Mouse (Mus musculus): ENCODE data around the gene Crybg2. TPM values are rescaled to one million over a fixed set of nuclear protein-coding genes. Genes with fewer than 3 reads are reported as not detected.

Gene Crybg2
- total RNA-seq (2022): not detected

- DNase-seq: no peak
Observed at GRCm38 (mm10) chr4:134060135-134060865, at the start of gene Crybg2. Gene Crybg2 (plus strand): TSS chr4:134060815.

GRCm38 (mm10) chr4:134011450-134012414 is 48.9 kb upstream of the Crybg2 start:
- no peak for DNase-seq

- DNase-seq: no peak
Observed at GRCm38 (mm10) chr4:134012858-134013528, 47.6 kb upstream of the Crybg2 start.

GRCm38 (mm10) chr4:134016208-134016607 is 44.4 kb upstream of the Crybg2 start:
- DNase-seq: no peak

GRCm38 (mm10) chr4:134016767-134017166 is 43.8 kb upstream of the Crybg2 start:
- no peak for DNase-seq

- DNase-seq: no peak
Observed at GRCm38 (mm10) chr4:134017201-134017865, 43.3 kb upstream of the Crybg2 start.

GRCm38 (mm10) chr4:134018038-134018778 is 42.4 kb upstream of the Crybg2 start:
- no peak for DNase-seq

GRCm38 (mm10) chr4:134018779-134019145 is 41.9 kb upstream of the Crybg2 start, which contains the start of gene Lin28a:
Gene Lin28a (minus strand): TSS chr4:134018841.
- no peak for DNase-seq

- no peak for DNase-seq
Observed at GRCm38 (mm10) chr4:134019210-134019609, 41.4 kb upstream of the Crybg2 start.

GRCm38 (mm10) chr4:134019641-134020351 is 40.8 kb upstream of the Crybg2 start:
- DNase-seq: no peak

- peak; percentile 33 for DNase-seq
Observed at GRCm38 (mm10) chr4:134020621-134021020, 40.0 kb upstream of the Crybg2 start.

- DNase-seq: no peak
Observed at GRCm38 (mm10) chr4:134025802-134026201, 34.8 kb upstream of the Crybg2 start.

GRCm38 (mm10) chr4:134035953-134036352 is 24.7 kb upstream of the Crybg2 start:
- peak; percentile 26 for DNase-seq

GRCm38 (mm10) chr4:134041317-134042123 is 19.1 kb upstream of the Crybg2 start:
- DNase-seq: no peak

- no peak for DNase-seq
Observed at GRCm38 (mm10) chr4:134043041-134043440, 17.6 kb upstream of the Crybg2 start.

- DNase-seq: no peak
Observed at GRCm38 (mm10) chr4:134047648-134048047, 13.0 kb upstream of the Crybg2 start.

GRCm38 (mm10) chr4:134051912-134052311 is 8.7 kb upstream of the Crybg2 start:
- no peak for DNase-seq

GRCm38 (mm10) chr4:134052560-134052959 is 8.1 kb upstream of the Crybg2 start:
- DNase-seq: no peak

- no peak for DNase-seq
Observed at GRCm38 (mm10) chr4:134053538-134053937, 7.1 kb upstream of the Crybg2 start, which contains the start of gene Zfp683. Gene Zfp683 (plus strand): TSS chr4:134053838.
